Mouse (Mus musculus) cortical plate, adult 2 months (tissue): ENCODE results near the gene Epb41l4b. TPM values are rescaled to one million over a fixed set of nuclear protein-coding genes. Genes with fewer than 3 reads are reported as not detected.
A peak's percentile ranks its signal among the peaks of the same experiment; 100 is the strongest.

Experiments used
- H3K27ac ChIP-seq: fragments of 200-500 bp; 2 replicates; pipeline ENCODE4 v1.5.1; 2012; ENCODE audit warnings: low read length, control low read depth, inconsistent platforms; ENCODE audit not compliant: insufficient read depth
- H3K4me1 ChIP-seq: fragments of 200-500 bp; 2 replicates; pipeline ENCODE4 v1.6.1; 2011; ENCODE audit warnings: low read length; ENCODE audit not compliant: control insufficient read depth, insufficient read depth
- H3K4me3 ChIP-seq: fragments of 200-500 bp; 2 replicates; pipeline ENCODE4 v1.5.1; 2011; ENCODE audit warnings: mild to moderate bottlenecking, low read length, control low read depth; ENCODE audit not compliant: insufficient read depth
- CTCF ChIP-seq: fragments of 200-500 bp; IDR thresholded peaks from 2 replicates; pipeline ENCODE4 v1.5.1; 2011; ENCODE audit warnings: mild to moderate bottlenecking, control low read depth, low read length; ENCODE audit not compliant: insufficient read depth; ENCODE audit errors: extremely low read depth
- POLR2A ChIP-seq: fragments of 200-500 bp; IDR thresholded peaks from 2 replicates; pipeline ENCODE4 v1.6.1; 2011; ENCODE audit warnings: mild to moderate bottlenecking, low read length, control low read depth; ENCODE audit not compliant: insufficient read depth; ENCODE audit errors: extremely low read depth
- polyA plus RNA-seq: library from polyadenylated mRNA; depleted of rRNA; stranded (reverse); fragments of >200 nt; gene quantifications from 2 replicates; pipeline ENCODE4 v1.2.3, GENCODE M21; 2012

The Epb41l4b gene
- polyA plus RNA-seq, 1 experiment = 17.7 TPM

DNA sequence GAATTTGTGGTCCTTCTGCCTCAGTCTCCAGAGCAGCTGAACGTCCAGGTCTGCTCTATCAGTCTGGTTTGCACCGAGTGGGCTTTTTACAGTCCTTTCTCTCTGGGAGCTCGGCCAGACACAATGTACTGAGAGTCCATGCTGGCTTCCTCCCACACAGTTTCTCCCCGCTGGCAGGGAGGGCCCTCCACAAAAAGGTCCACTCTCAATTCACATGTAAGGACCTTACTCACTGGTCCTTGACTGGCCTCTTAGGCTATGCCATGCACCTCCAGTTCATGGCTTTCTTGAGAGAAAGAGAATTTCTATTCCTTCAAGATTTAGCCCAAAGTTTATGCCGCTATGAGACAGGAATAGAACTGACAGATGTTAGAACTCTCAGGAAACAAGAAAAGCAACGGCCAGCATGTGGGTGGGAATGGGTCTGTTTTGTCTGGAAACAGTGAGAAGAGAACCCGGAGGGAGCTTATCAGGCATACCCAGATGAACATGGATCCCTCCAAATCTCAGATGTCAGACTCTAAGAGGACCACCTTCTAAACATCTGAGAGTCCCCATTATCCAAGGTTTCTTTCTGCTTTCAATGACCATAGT lies 177.6 kb downstream of the Epb41l4b start:
- no peak for TF ChIP-seq POLR2A
- no peak for TF ChIP-seq CTCF
- Histone ChIP-seq H3K4me3 (no peak overlapping the region), H3K27ac (no peak overlapping the region), H3K4me1 (peaks cover 5% of the 10 kb centered on the region; the same call in 1 of the 2 replicates)

DNA sequence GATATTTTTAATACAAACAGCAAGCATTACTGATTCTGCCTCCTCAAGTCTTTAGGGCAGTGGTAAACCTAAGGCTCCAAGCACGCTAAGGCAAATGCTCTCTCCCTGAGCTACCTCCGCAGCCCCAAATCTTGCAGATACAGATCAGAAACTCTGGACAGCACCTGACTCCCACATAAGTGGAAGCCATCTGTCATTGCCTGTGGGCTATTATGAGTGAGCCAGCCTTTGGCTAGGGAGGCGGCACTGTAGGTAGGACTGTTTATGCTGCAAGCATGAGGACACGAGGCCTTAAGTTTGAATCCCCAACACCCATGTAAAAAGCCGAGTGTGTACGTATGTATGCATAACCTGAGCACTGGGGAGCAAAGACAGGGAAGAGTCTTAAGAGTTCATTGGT lies 179.6 kb downstream of the Epb41l4b start:
- TF ChIP-seq CTCF (no peak), POLR2A (no peak)
- peaks cover 5% of the 10 kb centered on the region; the same call in 1 of the 2 replicates for H3K4me1 ChIP-seq
- H3K27ac ChIP-seq = no peak overlapping the region
- H3K4me3 ChIP-seq = no peak overlapping the region

DNA sequence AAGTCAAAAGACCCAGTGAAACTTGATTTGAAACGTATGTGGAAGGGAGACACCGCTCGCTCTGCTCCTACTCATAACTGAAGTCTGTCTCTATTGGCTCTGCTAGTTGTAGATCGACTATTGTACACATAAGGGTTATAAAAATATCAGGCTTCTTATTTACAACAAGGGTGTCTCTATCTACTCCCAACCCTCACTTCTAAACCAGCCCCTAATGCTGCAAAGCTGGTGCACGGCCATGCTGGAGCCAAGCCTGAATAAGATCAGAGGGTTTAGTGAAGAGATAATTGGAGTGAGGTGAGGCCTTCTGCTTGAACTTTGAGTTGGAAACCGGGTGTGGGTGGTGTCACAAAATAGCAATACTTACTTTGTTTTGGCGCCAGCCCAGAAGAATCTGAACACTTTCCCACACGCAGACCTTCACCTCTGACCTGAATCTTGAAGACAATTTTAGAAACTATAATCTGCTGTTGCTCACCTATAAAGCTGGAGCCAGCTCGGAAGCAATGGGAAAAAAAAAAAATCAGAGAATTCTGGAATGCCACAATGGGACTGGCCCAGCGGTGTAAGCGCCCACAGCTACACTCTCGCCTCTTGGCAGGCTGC lies 181.8 kb downstream of the Epb41l4b start:
- TF ChIP-seq CTCF (no peak), POLR2A (no peak)
- Histone ChIP-seq H3K4me1 (peaks cover 3% of the 10 kb centered on the region; the same call in 1 of the 2 replicates), H3K4me3 (no peak overlapping the region), H3K27ac (no peak overlapping the region)

DNA sequence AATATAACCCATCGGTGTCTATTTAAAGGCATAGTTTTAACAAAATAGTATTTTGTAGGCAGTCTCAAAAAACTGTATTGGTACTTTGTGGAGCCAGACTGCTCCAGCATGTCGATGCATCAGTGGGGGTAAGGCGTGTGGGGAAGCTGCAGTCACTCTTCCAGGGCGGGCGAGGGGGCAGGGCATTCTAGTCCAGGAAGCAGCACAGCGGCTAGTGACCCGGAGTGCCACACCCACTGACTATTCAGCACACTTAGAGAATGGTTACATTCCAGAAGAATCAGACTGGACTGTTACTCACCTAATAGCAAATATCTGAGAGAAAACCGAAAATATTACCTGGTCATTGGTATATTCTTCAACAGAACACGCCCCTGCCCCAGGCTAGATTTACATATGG lies 185.7 kb downstream of the Epb41l4b start:
- Histone ChIP-seq H3K4me1 (peaks cover 1% of the 10 kb centered on the region; the same call in 1 of the 2 replicates), H3K27ac (no peak overlapping the region), H3K4me3 (no peak overlapping the region)
- TF ChIP-seq POLR2A = no peak
- TF ChIP-seq CTCF = no peak

DNA sequence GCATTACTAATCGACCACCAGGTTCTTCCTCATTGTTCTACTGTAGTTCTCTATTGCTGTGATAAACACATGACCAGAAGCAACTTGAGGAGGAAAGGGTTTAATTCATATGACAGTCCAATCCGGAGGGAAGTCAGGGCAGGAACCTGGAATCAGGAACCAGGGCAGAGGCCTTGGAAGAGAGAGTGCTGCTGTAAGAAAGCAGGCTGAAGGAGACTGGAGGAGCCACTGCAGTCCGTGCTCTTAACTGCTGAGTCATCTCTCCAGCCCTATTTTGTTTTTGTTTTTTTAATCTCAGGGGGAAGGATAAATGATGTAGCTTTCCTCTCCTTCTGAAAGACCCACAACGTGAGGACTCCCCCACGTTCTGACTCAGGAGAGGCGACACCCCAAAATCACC lies 190.0 kb downstream of the Epb41l4b start:
- no peak overlapping the region for H3K4me3 ChIP-seq
- H3K4me1 ChIP-seq = no peaks in the 10 kb centered on the region
- TF ChIP-seq POLR2A = no peak
- TF ChIP-seq CTCF = no peak
- no peak overlapping the region for H3K27ac ChIP-seq

DNA sequence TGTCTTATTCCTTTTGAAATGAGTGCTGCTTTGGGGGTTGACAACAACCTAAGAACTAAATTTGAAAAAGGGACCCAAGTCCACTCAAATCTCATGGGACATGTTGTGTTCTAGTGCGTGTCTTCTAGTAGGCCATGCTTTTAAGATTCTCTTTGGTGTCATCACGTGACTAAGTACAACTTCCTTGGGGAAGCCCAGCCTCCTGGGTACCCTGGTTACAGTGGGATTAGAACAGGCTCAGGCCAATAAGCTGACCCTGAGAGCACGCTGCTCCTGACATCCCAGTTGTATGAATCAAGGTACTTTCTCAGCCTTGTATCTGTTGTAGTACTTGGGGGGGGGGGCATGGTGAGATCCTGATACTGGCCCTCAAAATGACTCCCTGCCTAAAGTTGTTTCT lies 191.5 kb downstream of the Epb41l4b start:
- TF ChIP-seq CTCF (no peak), POLR2A (no peak)
- H3K4me3 ChIP-seq = no peak overlapping the region
- no peak overlapping the region for H3K27ac ChIP-seq
- no peaks in the 10 kb centered on the region for H3K4me1 ChIP-seq

DNA sequence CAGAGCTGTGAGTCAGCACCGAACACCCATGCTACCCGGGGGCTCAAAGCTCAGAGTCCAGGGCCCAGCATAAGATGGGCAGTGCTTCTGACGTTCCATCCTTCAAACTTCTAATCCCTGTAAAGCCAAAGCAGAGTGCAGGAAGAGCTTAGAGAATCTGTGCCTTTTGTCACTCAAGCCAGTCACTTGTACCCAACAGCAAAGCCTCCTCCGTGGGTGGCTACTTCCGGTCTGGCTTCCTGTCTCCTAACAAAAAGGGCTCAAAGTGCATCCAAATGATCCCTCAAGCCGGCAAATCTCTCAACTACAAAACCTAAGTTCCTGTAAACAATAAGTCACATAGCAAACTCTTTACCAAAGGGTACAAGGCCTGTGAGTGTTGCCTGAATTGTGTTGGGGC lies 193.7 kb downstream of the Epb41l4b start:
- Histone ChIP-seq H3K4me1 (peaks cover 2% of the 10 kb centered on the region), H3K4me3 (no peak overlapping the region), H3K27ac (no peak overlapping the region)
- TF ChIP-seq CTCF (no peak), POLR2A (no peak)

DNA sequence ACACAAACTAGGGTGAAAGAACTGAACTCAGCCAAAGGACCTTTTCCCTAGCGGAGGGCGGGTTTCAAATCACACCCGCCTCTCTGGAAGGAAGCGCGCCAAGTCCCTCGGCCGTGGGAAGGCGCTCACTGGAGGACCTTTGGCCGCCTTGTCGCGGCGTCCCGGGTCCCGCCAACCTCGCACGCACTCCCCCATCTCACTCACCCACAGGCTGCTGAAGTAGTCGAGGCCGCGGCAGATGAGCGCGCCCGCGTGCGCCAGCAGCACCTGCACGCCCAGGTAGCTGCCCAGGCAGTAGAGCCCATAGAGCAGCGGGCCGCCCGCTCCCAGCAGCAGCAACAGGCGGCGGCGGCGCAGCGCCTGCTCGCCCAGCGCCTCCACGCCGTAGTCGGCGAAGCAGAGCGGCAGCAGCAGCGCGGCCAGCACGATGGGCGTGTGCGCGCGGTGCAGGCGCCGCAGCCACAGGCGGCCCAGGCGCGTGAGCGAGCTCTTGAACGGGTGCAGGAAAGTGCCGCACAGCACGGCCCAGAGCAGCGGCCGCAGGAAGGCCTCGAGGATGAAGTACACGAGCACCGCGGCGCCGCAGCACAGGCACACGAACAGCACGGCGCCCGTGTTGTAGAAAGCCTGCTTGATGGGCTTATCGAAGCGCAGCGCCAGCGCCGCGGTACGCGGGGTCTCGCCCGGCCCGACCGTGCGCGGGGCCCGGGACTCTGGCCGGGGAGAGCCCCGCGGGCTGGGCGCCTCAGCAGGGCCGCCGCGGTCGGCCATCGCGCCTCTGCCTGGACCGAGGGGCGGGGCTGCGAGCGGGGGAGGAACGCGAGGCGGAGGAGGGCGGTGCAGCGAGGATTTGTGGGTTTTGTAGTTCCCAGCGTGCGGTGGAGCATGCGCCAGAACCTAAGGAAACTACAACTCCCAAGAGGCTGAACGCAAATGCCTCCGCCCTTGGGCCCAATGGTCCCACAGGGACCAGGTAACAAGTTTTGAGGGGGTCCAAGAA lies 196.3 kb downstream of the Epb41l4b start, which contains the start of gene Tmem245:
TSS of gene Tmem245 (minus strand) at position 797 of the 1,000 bp plus-strand sequence.
- H3K4me1 ChIP-seq = peaks cover 12% of the 10 kb centered on the region
- peak within 1 kb of the TSS; percentile 53 for H3K4me3 ChIP-seq
- peak within 1 kb of the TSS; percentile 70 for H3K27ac ChIP-seq
- no peak for TF ChIP-seq CTCF
- TF ChIP-seq POLR2A = peak; percentile 31; the same call in 1 of the 2 replicates

DNA sequence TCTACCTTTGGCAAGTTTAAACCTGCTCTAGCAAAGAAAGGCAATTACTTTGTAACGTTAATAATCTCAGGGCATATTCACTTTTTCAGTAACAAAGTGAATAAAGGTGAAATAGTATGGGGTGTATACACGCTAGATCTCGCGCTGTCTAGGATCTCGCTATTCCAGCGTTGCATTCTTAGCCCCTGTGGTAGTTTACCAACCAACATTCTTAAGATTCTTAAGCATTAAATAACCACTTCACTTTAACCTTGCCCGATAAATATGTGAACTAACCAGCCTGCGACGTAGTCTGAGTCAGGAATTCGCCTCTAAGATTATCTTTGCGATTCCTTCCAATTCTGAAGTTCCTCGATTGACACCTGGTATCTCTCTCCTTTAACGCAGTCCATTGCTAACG lies 197.1 kb downstream of the Epb41l4b start:
- peak overlapping the region; percentile 53 for H3K4me3 ChIP-seq
- TF ChIP-seq CTCF (no peak), POLR2A (no peak)
- no peak overlapping the region for H3K27ac ChIP-seq
- peaks cover 12% of the 10 kb centered on the region for H3K4me1 ChIP-seq

DNA sequence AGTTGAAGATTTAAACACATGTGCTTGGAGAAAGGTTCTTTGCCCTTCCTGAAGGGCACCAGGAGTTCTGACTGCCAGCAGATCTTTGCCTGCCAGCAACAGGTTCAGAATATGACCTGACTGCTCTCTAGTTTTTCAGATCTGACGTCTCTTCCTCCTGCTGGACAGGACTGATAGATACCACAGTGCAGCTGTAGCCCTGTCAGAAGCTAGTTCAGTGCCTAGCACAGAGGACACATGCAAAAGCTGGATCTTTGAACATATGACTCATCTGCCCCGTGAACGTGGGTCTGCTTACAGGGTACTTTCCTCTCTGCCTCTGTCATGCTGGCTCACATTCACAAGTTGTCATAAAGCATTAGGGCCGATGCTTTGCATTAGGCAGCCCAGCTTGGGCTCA lies 199.0 kb downstream of the Epb41l4b start:
- H3K4me3 ChIP-seq = no peak overlapping the region
- no peak overlapping the region for H3K27ac ChIP-seq
- TF ChIP-seq CTCF = no peak
- no peak for TF ChIP-seq POLR2A
- H3K4me1 ChIP-seq = peaks cover 15% of the 10 kb centered on the region
